Mouse (Mus musculus) mesoderm, embryonic 11.5 days (tissue): Measurements from ENCODE around the gene Dynll1.

ENCODE experiments used
- DNase-seq: peaks from one replicate; pipeline ENCODE4 v3.0.0-alpha.2; 2012; ENCODE audit warnings: low read depth, low spot score

The Dynll1 gene

GRCm38 (mm10) chr5:115268266-115268665 lies 32.5 kb downstream of the Dynll1 start:
- DNase-seq: no peak

GRCm38 (mm10) chr5:115267469-115268045 lies 33.2 kb downstream of the Dynll1 start:
- no peak for DNase-seq

- no peak for DNase-seq
Measured at GRCm38 (mm10) chr5:115266787-115267468, 33.9 kb downstream of the Dynll1 start.

GRCm38 (mm10) chr5:115266340-115266739 lies 34.5 kb downstream of the Dynll1 start:
- no peak for DNase-seq

- no peak for DNase-seq
Measured at GRCm38 (mm10) chr5:115262502-115263291, 38.1 kb downstream of the Dynll1 start.

- DNase-seq: no peak
Measured at GRCm38 (mm10) chr5:115261880-115262279, 38.9 kb downstream of the Dynll1 start.

- no peak for DNase-seq
Measured at GRCm38 (mm10) chr5:115261141-115261540, 39.7 kb downstream of the Dynll1 start.

- DNase-seq: no peak
Measured at GRCm38 (mm10) chr5:115260356-115260755, 40.4 kb downstream of the Dynll1 start.

GRCm38 (mm10) chr5:115256909-115257546 lies 43.8 kb downstream of the Dynll1 start:
- no peak for DNase-seq

- no peak for DNase-seq
Measured at GRCm38 (mm10) chr5:115255472-115255871, 45.3 kb downstream of the Dynll1 start.
